Mouse (Mus musculus): ENCODE results near the gene Klhdc4.

Gene Klhdc4

GRCm38 (mm10) chr8:121809524-121810155 is 19.7 kb downstream of the Klhdc4 start:
- no peak for DNase-seq (ENCODE audit: low read depth, low spot score)

- no peak for DNase-seq (ENCODE audit: low read depth, low spot score)
These were observed 21.3 kb downstream of the Klhdc4 start for GRCm38 (mm10) chr8:121808032-121808431.

- DNase-seq (ENCODE audit: low read depth, low spot score): no peak
These were observed 23.2 kb downstream of the Klhdc4 start for GRCm38 (mm10) chr8:121806126-121806525.

- DNase-seq (ENCODE audit: low read depth, low spot score): no peak
These were observed 24.5 kb downstream of the Klhdc4 start for GRCm38 (mm10) chr8:121804829-121805228.

GRCm38 (mm10) chr8:121798401-121798800 is 31.0 kb downstream of the Klhdc4 start:
- DNase-seq (ENCODE audit: low read depth, low spot score): no peak

GRCm38 (mm10) chr8:121796406-121796805 is 33.0 kb downstream of the Klhdc4 start:
- DNase-seq (ENCODE audit: low read depth, low spot score): no peak

GRCm38 (mm10) chr8:121795461-121795860 is 33.9 kb downstream of the Klhdc4 start:
- no peak for DNase-seq (ENCODE audit: low read depth, low spot score)

GRCm38 (mm10) chr8:121794151-121794550 is 35.2 kb downstream of the Klhdc4 start:
- no peak for DNase-seq (ENCODE audit: low read depth, low spot score)

- DNase-seq (ENCODE audit: low read depth, low spot score): no peak
These were observed 36.7 kb downstream of the Klhdc4 start for GRCm38 (mm10) chr8:121792627-121793026.

- DNase-seq (ENCODE audit: low read depth, low spot score): no peak
These were observed 37.2 kb downstream of the Klhdc4 start for GRCm38 (mm10) chr8:121792159-121792558.

GRCm38 (mm10) chr8:121788786-121789185 is 40.6 kb downstream of the Klhdc4 start:
- DNase-seq (ENCODE audit: low read depth, low spot score): no peak

GRCm38 (mm10) chr8:121786542-121786941 is 42.8 kb downstream of the Klhdc4 start:
- DNase-seq (ENCODE audit: low read depth, low spot score): no peak

- DNase-seq (ENCODE audit: low read depth, low spot score): no peak
These were observed 46.9 kb downstream of the Klhdc4 start for GRCm38 (mm10) chr8:121782493-121782892.

GRCm38 (mm10) chr8:121773876-121774275 is 55.5 kb downstream of the Klhdc4 start:
- DNase-seq (ENCODE audit: low read depth, low spot score): no peak

- no peak for DNase-seq (ENCODE audit: low read depth, low spot score)
These were observed 58.3 kb downstream of the Klhdc4 start for GRCm38 (mm10) chr8:121770845-121771752.

- DNase-seq (ENCODE audit: low read depth, low spot score): no peak
These were observed 59.7 kb downstream of the Klhdc4 start for GRCm38 (mm10) chr8:121769621-121770020.

- no peak for DNase-seq (ENCODE audit: low read depth, low spot score)
These were observed 60.3 kb downstream of the Klhdc4 start for GRCm38 (mm10) chr8:121769095-121769494.

GRCm38 (mm10) chr8:121765594-121766138 is 63.7 kb downstream of the Klhdc4 start:
- DNase-seq (ENCODE audit: low read depth, low spot score): no peak

GRCm38 (mm10) chr8:121763700-121764013 is 65.7 kb downstream of the Klhdc4 start:
- DNase-seq (ENCODE audit: low read depth, low spot score): no peak

- no peak for DNase-seq (ENCODE audit: low read depth, low spot score)
These were observed 66.2 kb downstream of the Klhdc4 start for GRCm38 (mm10) chr8:121762999-121763699.

GRCm38 (mm10) chr8:121761480-121761879 is 67.9 kb downstream of the Klhdc4 start:
- DNase-seq (ENCODE audit: low read depth, low spot score): no peak

- DNase-seq (ENCODE audit: low read depth, low spot score): no peak
These were observed 68.9 kb downstream of the Klhdc4 start for GRCm38 (mm10) chr8:121760484-121760883.
